Mouse (Mus musculus) ES-E14 (cell line): ENCODE measurements around the gene Tcp11x2. TPM values are rescaled to one million over a fixed set of nuclear protein-coding genes. Genes with fewer than 3 reads are reported as not detected.

Experiments
- DNase-seq: peaks from one replicate; pipeline ENCODE4 v3.0.0-alpha.2; 2013; ENCODE audit warnings: low read depth, low spot score
- H3K27ac ChIP-seq: 2 replicates; pipeline ENCODE4 v1.5.1; 2012; ENCODE audit warnings: low read depth, mild to moderate bottlenecking, low read length, moderate library complexity, mixed read lengths; ENCODE audit not compliant: poor library complexity, insufficient read depth, severe bottlenecking
- H3K36me3 ChIP-seq: 2 replicates; pipeline ENCODE4 v1.6.1; 2012; ENCODE audit warnings: mild to moderate bottlenecking, low read length, moderate library complexity, mixed read lengths; ENCODE audit not compliant: control insufficient read depth, poor library complexity, insufficient read depth, severe bottlenecking
- H3K4me1 ChIP-seq, 2 experiments: fragments of 150-350 bp in 1 of 2; sonication (generic) in 1 of 2; 2 replicates each; pipeline ENCODE4 v1.6.1; 2012; ENCODE audit warnings: low read length in 2 of 2, mild to moderate bottlenecking in 1 of 2, mixed read lengths in 1 of 2; ENCODE audit not compliant: control insufficient read depth in 2 of 2, insufficient read depth in 2 of 2, poor library complexity in 1 of 2
- H3K4me3 ChIP-seq, 2 experiments: fragments of 150-350 bp in 1 of 2; sonication (generic) in 1 of 2; 2 replicates each; pipeline ENCODE4 v1.5.1; 2012; ENCODE audit warnings: low read length in 2 of 2, low read depth in 1 of 2, mild to moderate bottlenecking in 1 of 2, mixed read lengths in 1 of 2; ENCODE audit not compliant: insufficient read depth in 1 of 2, poor library complexity in 1 of 2, severe bottlenecking in 1 of 2
- H3K9ac ChIP-seq: 2 replicates; pipeline ENCODE4 v1.6.1; 2012; ENCODE audit warnings: low read depth, mild to moderate bottlenecking, low read length, mixed read lengths; ENCODE audit not compliant: poor library complexity, insufficient read depth, severe bottlenecking
- H3K9me3 ChIP-seq: fragments of 150-350 bp; sonication (generic); 2 replicates; pipeline ENCODE4 v1.6.1; 2012; ENCODE audit warnings: low read depth, mild to moderate bottlenecking, low read length; ENCODE audit not compliant: control insufficient read depth, insufficient read depth
- CHD2 ChIP-seq: IDR thresholded peaks from 2 replicates; pipeline ENCODE4 v1.6.1; 2014; ENCODE audit warnings: mild to moderate bottlenecking, low read depth, low read length, inconsistent platforms
- HCFC1 ChIP-seq: IDR thresholded peaks from 2 replicates; pipeline ENCODE4 v1.6.1; 2012; ENCODE audit warnings: low read length, inconsistent platforms, borderline replicate concordance; ENCODE audit not compliant: insufficient read depth
- MAFK ChIP-seq: IDR thresholded peaks from 2 replicates; pipeline ENCODE4 v1.6.1; 2014; ENCODE audit warnings: mild to moderate bottlenecking, low read depth, low read length, inconsistent platforms; ENCODE audit not compliant: insufficient read depth
- ZC3H11A ChIP-seq: IDR thresholded peaks from 2 replicates; pipeline ENCODE4 v1.6.1; 2012; ENCODE audit warnings: low read depth, mild to moderate bottlenecking, inconsistent platforms, low read length, borderline replicate concordance
- ZNF384 ChIP-seq: IDR thresholded peaks from 2 replicates; pipeline ENCODE4 v1.6.1; 2012; ENCODE audit warnings: low read depth, low read length, inconsistent platforms
- in situ Hi-C, 2 experiments: fragments of 600-800 bp; cut with MboI; formaldehyde crosslinking; loops; one replicate each; pipeline ENCODE4 v1.15.1; 2025; ENCODE audit warnings: low sequenced_read_pairs in 2 of 2, inconsistent platforms in 1 of 2; ENCODE audit not compliant: unreplicated experiment in 2 of 2
- total RNA-seq: library from RNA; depleted of rRNA; stranded (reverse); fragments of 300-350 nt; gene quantifications from 2 replicates; pipeline ENCODE4 v1.2.3, GENCODE M21; 2012

Gene Tcp11x2
- total RNA-seq, 1 experiment: 0.67 TPM

GRCm38 (mm10) chrX:135725161-135725560 is 31.6 kb upstream of the Tcp11x2 start, which contains the start of gene Tmsb15a:
Gene Tmsb15a, minus strand, starts transcription at chrX:135725261.
- DNase-seq: no peak
- in situ Hi-C loops: no loop called here
- TF ChIP-seq HCFC1 (no peak), ZC3H11A (no peak), ZNF384 (no peak), CHD2 (no peak), MAFK (no peak)
- Histone ChIP-seq H3K9ac (peak within 1 kb of the TSS; percentile 54; the same call in 1 of the 2 replicates), H3K4me3 (peak within 1 kb of the TSS; percentile 42 to 57; a peak in 3 of 4 replicates), H3K36me3 (no peaks in the 10 kb centered on the region), H3K27ac (no peak within 1 kb of the TSS), H3K4me1 (no peaks in the 10 kb centered on the region), H3K9me3 (no peaks in the 10 kb centered on the region)

GRCm38 (mm10) chrX:135712845-135713244 is 19.3 kb upstream of the Tcp11x2 start:
- Histone ChIP-seq H3K4me3 (no peak overlapping the region), H3K9me3 (no peaks in the 10 kb centered on the region), H3K36me3 (no peaks in the 10 kb centered on the region), H3K27ac (no peak overlapping the region), H3K4me1 (no peaks in the 10 kb centered on the region), H3K9ac (no peak overlapping the region)
- no peak for DNase-seq
- in situ Hi-C loops: no loop called here
- TF ChIP-seq ZC3H11A (no peak), HCFC1 (no peak), MAFK (no peak), ZNF384 (no peak), CHD2 (no peak)

- no peak overlapping the region for H3K27ac ChIP-seq
- TF ChIP-seq CHD2 (no peak), ZC3H11A (no peak)
- H3K36me3 ChIP-seq: no peaks in the 10 kb centered on the region
- no peak for DNase-seq
- H3K9ac ChIP-seq: no peak overlapping the region
- in situ Hi-C loops: no loop called here
- H3K4me3 ChIP-seq: no peak overlapping the region
- no peaks in the 10 kb centered on the region for H3K9me3 ChIP-seq
- H3K4me1 ChIP-seq: no peaks in the 10 kb centered on the region
Measured at GRCm38 (mm10) chrX:135704349-135704748, 10.8 kb upstream of the Tcp11x2 start.

GRCm38 (mm10) chrX:135703111-135703510 is 9.5 kb upstream of the Tcp11x2 start:
- in situ Hi-C loops: no loop called here
- no peak for TF ChIP-seq ZC3H11A
- TF ChIP-seq MAFK: peak; percentile 79
- TF ChIP-seq CHD2: no peak
- Histone ChIP-seq H3K9ac (no peak overlapping the region), H3K36me3 (no peaks in the 10 kb centered on the region), H3K9me3 (no peaks in the 10 kb centered on the region), H3K4me3 (no peak overlapping the region), H3K27ac (no peak overlapping the region), H3K4me1 (no peaks in the 10 kb centered on the region)
- no peak for DNase-seq

GRCm38 (mm10) chrX:135687802-135688201 is 5.8 kb downstream of the Tcp11x2 start:
- Histone ChIP-seq H3K9ac (no peak overlapping the region), H3K27ac (no peak overlapping the region), H3K9me3 (no peaks in the 10 kb centered on the region), H3K4me3 (no peak overlapping the region), H3K4me1 (no peaks in the 10 kb centered on the region), H3K36me3 (no peaks in the 10 kb centered on the region)
- DNase-seq: no peak
- in situ Hi-C loops: no loop called here
- TF ChIP-seq MAFK (no peak), ZC3H11A (no peak), ZNF384 (no peak), CHD2 (no peak), HCFC1 (no peak)
